Mouse (Mus musculus) left cerebral cortex, postnatal 4 days (tissue): ENCODE data around the gene 9430097D07Rik. TPM values are rescaled to one million over a fixed set of nuclear protein-coding genes. Genes with fewer than 3 reads are reported as not detected.
A peak's percentile ranks its signal among the peaks of the same experiment; 100 is the strongest.

Source experiments
- DNase-seq: peaks from one replicate; pipeline ENCODE4 v3.0.0-alpha.2; 2022
- intact Hi-C: fragments of 180-260 bp; cut with DNase I; formaldehyde crosslinking; loops from one replicate; pipeline ENCODE4 v1.15.1; 2025
- total RNA-seq, 2 experiments: library from RNA; stranded (reverse); gene quantifications; 2 replicates each; pipeline ENCODE4 v1.2.3; 2021

The 9430097D07Rik gene
- total RNA-seq: under 1 TPM; 0.62 to 0.84 TPM

DNA sequence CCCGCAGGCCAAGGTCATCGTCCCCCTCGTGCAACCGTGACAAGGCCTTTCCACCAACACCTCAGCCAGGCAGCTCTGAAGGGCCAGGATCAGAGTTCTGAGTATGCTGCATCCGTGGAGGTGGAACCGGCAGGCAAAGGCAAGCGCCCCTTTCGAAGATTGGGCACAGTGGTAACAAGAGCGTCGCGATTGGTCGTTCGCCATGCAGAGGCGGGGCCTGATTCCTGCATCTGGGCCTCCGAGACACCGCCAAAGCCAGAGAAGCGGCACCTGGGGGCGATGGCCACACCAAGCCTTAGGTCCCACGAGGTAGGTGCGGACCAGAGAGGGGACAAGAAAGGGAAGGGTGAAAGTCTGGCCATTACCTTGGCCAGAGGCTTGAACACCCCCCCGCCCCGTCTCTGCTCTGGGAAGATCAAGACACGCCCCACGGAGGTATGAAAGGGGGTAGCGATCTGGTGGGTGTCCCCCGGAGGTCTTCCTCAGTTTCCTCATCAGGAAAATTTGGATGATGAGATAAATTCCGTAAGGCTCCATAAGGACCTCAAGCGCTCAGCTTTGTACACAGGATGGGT lies at the start of gene 9430097D07Rik:
9430097D07Rik (minus strand) TSS at position 99 of the 575 bp plus-strand sequence.
- intact Hi-C loops: no loop called here
- peak; percentile 73 for DNase-seq

DNA sequence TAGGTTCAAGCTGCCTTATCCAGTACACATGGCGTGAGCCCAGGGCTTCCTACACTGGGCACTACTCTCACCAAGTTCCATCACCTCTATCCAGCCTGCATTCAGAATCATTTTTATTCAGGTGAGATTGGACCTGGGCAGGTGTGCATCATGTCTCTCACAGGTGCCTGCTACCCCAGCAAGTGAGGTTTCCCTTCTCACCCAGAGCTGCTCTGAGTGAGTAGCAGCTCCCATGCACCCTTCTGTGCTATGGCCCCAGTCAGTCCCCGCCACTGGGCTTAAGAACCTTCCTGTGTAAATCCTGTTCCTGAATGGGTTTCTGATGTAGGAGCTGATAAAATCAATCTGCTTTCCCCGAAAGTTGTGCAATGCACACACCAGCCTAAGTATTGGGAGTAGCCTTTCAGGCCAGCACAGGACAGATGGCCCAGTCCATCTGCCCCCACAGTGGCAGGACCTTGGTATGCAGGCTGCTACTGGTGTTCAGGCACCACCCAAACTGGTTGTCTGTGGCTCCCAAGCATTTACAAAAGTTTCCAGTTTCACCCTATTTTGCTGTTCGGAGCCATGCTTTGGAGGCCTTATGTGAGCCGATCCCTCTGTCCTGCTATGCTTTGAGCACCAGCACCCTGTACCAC lies 48.7 kb upstream of the 9430097D07Rik start:
- no peak for DNase-seq
- intact Hi-C loops: no loop called here

DNA sequence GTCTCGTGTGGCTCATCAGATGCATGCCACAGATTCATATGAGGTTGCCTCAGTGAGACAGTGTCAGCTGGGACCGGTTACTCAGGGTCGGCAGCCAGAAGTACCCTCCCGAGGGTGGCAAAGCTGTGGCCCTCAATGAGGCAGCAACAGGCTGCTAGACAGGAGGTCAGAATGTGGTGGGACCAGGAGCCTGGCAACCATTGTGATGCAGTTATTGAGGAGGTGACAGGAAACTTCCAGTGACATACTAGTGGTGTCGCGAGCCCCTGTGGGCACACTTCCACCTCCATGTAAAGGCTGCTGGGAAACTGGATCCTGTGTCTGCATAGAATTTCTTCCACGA lies 46.0 kb upstream of the 9430097D07Rik start, which contains the start of gene Ak1:
Ak1 (plus strand) TSS at position 242 of the 343 bp plus-strand sequence.
- intact Hi-C loops: no loop called here
- DNase-seq: no peak

DNA sequence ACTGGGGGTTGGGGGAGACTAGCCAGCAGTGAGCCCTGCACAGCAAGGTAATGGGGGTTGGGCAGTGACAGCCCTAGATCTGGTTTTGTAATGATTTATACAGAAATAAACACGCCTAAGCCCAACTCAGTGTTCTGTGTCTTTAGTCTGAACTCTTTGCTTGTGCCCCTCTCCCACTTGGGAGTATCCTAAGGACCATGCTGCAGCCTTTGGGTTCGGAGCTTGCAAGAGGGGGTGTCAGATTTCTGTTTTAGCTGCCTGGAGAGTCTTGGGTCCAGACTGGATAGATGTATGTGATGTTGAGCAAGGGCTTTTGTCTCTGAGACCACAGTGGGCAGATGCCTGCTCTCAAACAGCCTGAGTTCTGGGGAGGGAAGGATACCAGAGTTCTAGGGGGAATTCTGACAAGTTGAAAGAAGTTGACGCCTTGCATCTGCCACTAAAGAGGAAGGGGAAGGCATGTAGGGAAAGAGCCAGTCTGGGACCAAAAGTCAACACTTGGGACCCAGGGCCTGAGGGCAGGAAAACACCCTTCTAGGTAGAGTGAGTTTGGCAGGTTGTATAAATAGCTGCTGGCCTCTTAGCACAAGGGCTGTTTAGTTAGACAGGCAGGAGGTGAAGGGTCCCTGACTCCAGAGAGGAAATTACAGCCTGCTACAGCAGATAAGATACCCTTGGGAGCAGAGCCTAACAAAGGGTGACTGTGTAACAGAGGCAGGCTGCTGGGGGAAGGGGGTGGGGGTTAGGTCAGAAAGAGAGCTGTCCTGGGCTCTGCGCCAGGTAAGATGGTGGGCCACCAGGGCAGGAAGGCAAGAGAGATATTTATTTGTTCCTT lies 45.4 kb upstream of the 9430097D07Rik start:
- peak; percentile 73 for DNase-seq
- intact Hi-C loops: no loop called here

DNA sequence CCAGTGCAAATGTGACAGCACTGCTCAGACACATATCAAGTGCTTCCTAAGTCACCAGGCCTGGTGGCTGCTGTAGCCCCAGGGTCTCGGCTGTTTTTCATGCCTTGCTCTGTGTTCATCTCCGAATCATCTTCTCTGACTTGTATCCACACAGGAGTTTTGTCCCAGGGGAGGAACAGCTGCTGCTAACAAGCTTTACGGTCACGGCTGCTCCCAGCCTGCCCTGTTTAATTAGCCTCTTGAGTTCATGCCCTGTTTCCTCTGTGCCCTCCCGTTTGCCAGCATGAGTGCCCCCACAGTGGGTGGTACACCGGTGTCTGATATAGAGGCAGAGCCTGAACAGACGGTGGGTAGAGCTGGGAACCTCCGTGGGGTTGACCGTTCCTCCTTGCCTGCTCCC lies 42.6 kb upstream of the 9430097D07Rik start:
- DNase-seq: no peak
- intact Hi-C loops: no loop called here

GRCm38 (mm10) chr2:32617601-32618000 lies 42.1 kb upstream of the 9430097D07Rik start:
- DNase-seq: no peak
- intact Hi-C loops: no loop called here

GRCm38 (mm10) chr2:32617109-32617508 lies 41.6 kb upstream of the 9430097D07Rik start:
- DNase-seq: no peak
- intact Hi-C loops: no loop called here

- DNase-seq: no peak
- intact Hi-C loops: no loop called here
These were observed 36.8 kb upstream of the 9430097D07Rik start for GRCm38 (mm10) chr2:32612274-32612673.

DNA sequence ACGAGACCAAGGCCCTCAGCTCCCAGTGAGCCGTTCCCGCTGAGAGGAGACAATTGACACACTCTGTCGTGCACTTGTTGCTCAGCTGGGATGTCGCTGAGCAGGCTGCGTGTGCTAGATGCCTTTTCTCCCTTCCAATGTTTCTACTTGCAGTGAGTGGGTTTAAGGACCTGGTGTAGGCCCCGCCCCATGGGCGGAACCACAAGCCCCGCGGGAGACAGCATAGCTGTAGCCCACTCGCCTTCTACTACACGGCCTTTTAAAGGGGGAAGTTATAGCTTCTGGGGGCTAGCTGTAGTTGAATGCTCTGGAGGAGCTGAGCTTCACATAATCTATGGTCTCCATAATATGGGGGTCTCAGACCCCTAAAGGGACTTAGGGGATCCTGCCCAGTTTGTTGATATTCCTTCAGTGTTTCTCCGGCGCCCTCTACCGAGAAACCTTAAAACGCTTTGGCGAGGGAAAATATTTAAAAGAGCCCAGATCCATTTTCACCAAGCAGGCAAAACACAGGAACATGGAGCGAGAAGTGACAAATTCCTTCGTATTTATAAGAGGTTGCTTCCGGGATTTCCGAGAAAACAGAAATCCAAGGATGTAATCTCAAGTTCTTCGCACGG lies 35.2 kb upstream of the 9430097D07Rik start:
- no peak for DNase-seq
- intact Hi-C loops: no loop called here

GRCm38 (mm10) chr2:32608778-32609435 lies 33.4 kb upstream of the 9430097D07Rik start:
- no peak for DNase-seq
- intact Hi-C loops: no loop called here

DNA sequence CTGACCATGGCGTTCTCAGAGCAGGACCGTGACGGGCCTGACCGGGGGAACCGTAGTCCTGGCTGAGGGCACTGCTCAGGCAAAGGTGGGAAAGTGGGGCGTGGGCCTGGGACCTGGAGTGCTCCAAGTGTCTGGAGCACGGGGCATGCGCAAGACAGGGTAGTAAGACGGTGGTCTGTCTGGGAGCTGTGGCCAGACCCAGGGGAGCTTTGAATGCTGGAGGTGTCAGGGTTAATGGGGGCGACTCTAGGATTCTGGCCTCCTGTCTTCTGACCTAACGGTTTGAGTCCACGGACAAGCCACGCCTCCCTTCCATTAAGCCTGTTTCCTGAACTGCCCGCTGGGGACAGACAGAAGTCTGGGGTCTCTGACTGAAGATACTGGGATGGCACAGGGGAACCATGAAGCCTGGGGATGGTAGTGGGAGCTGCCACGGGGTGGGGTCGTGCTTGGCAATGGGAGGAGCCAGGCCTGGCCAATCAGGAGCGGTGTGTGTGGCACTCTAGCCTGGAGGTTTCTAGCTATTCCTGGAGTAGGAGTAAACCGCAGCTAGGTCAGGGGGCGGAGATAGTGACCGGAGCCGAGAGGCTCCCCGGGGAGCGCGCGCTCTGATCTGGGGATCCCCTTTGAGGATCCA lies 32.8 kb upstream of the 9430097D07Rik start:
- intact Hi-C loops: no loop called here
- DNase-seq: no peak

- intact Hi-C loops: no loop called here
- no peak for DNase-seq
These were observed 31.9 kb upstream of the 9430097D07Rik start for GRCm38 (mm10) chr2:32607262-32607947.

GRCm38 (mm10) chr2:32606161-32607142 lies 31.0 kb upstream of the 9430097D07Rik start:
- intact Hi-C loops: no loop called here
- DNase-seq: peak; percentile 82

GRCm38 (mm10) chr2:32604631-32605030 lies 29.1 kb upstream of the 9430097D07Rik start:
- intact Hi-C loops: no loop called here
- no peak for DNase-seq

GRCm38 (mm10) chr2:32602600-32603054 lies 27.1 kb upstream of the 9430097D07Rik start:
- DNase-seq: peak; percentile 92
- intact Hi-C loops: no loop called here

DNA sequence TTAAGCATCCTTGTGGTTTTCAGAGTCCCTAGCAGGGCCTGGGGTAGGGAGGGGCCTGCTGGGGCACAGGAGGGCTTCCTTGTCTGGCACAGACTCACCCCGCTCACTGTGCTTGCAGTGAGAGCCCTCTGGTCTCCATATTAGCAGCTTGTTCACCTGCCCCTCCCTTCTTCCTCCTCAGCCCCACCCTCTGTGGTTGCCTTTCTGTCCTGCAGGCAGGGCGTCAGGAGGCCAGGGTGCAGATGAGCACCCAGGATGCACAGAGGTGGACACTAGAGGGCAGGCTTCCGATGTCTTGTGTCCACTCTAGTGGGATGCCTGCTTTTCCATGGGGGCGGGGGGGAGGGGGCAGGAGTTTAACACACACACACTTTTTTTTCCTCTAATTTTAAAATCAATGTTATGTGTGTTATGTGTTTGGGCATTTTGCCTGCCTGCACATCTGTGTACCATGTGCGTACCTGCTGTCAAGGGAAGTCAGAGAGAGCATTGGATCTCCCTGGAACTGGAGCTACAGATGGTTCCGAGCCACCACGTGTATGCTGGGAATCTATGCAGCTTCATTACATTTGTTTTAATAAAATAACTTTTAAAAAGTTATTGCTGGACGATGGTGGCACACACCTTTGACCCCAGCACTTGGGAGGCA lies 26.1 kb upstream of the 9430097D07Rik start:
- DNase-seq: peak; percentile 48
- intact Hi-C loops: no loop called here

- intact Hi-C loops: no loop called here
- DNase-seq: no peak
These were observed 23.9 kb upstream of the 9430097D07Rik start, which contains the start of gene St6galnac6 for GRCm38 (mm10) chr2:32599409-32599808. Gene St6galnac6 (plus strand): TSS chr2:32599709.

- intact Hi-C loops: no loop called here
- DNase-seq: peak; percentile 81
These were observed 23.0 kb upstream of the 9430097D07Rik start for GRCm38 (mm10) chr2:32598506-32598905.
